ENCODE assay signal across 9 mouse cellular contexts in genomic region chr16:72356515-72357357, GRCm38 (mm10). TPM values are rescaled to one million over a fixed set of nuclear protein-coding genes. Genes with fewer than 3 reads are reported as not detected.
DNase-seq lines count a peak whose midpoint lies in the region; ATAC-seq and TF ChIP-seq lines count a peak whose summit lies in the region.
"Had no signal": no experiment of that assay in that cellular context is flagged by ENCODE, and none has a peak within 500 bp of the region (broad histone marks: within the 10 kb centered on the region; RNA-seq: fewer than 3 reads in every experiment).

No protein-coding gene starts in this region.

- H3K27ac ChIP-seq in heart, postnatal 0 days (ENCODE audit: low read depth): no peak overlapping the region
- H3K27ac ChIP-seq in heart, embryonic 12.5 days (ENCODE audit: poor library complexity, severe bottlenecking): no peak overlapping the region
- H3K27ac ChIP-seq in midbrain, embryonic 11.5 days (ENCODE audit: low read depth, low read length): no peak overlapping the region
- H3K27ac ChIP-seq in midbrain, embryonic 13.5 days: no peak overlapping the region
- H3K27ac ChIP-seq: limb, embryonic 13.5 days had no signal

- peak; percentile 52 for DNase-seq in heart, postnatal 0 days (ENCODE audit: low spot score)
- DNase-seq in midbrain, embryonic 11.5 days (ENCODE audit: low spot score, missing footprints): peak; percentile 94
- peak; percentile 57 for DNase-seq in adipocyte (ENCODE audit: low spot score)
- peak; percentile 47 for DNase-seq in lung, postnatal 36 days
- no peak for DNase-seq in gastrocnemius, postnatal 10 days
- no peak for DNase-seq in liver

- TF ChIP-seq EP300 in heart, postnatal 0 days (IDR thresholded peaks at IDR 0.05; ENCODE audit: low read depth): no peak

- no peak overlapping the region for H3K4me3 ChIP-seq in heart, postnatal 0 days (ENCODE audit: low read depth, low read length)
- H3K4me3 ChIP-seq in heart, embryonic 12.5 days: no peak overlapping the region
- H3K4me3 ChIP-seq in midbrain, embryonic 11.5 days (ENCODE audit: low read depth, low read length): no peak overlapping the region
- H3K4me3 ChIP-seq in midbrain, embryonic 13.5 days (replicated peaks): no peak overlapping the region
- H3K4me3 ChIP-seq: limb, embryonic 13.5 days had no signal

- H3K4me2 ChIP-seq in heart, postnatal 0 days (ENCODE audit: low read depth, low read length): no peak overlapping the region
- no peak overlapping the region for H3K4me2 ChIP-seq in heart, embryonic 12.5 days
- no peak overlapping the region for H3K4me2 ChIP-seq in midbrain, embryonic 11.5 days
- no peak overlapping the region for H3K4me2 ChIP-seq in midbrain, embryonic 13.5 days (replicated peaks)
- H3K4me2 ChIP-seq: limb, embryonic 13.5 days had no signal

- H3K4me1 ChIP-seq in heart, postnatal 0 days (ENCODE audit: control insufficient read depth, insufficient read depth): no peaks in the 10 kb centered on the region
- H3K4me1 ChIP-seq in heart, embryonic 12.5 days (replicated peaks): no peaks in the 10 kb centered on the region
- no peaks in the 10 kb centered on the region for H3K4me1 ChIP-seq in midbrain, embryonic 11.5 days (ENCODE audit: control insufficient read depth, insufficient read depth, low read length)
- no peaks in the 10 kb centered on the region for H3K4me1 ChIP-seq in midbrain, embryonic 13.5 days (replicated peaks)

- WGBS in heart, postnatal 0 days: 56% methylated on average over 2 of the region's 2 CpGs
- 73% methylated on average over 2 of the region's 2 CpGs for WGBS in heart, embryonic 12.5 days
- 84% methylated on average over 2 of the region's 2 CpGs for WGBS in midbrain, embryonic 11.5 days
- 78% methylated on average over 2 of the region's 2 CpGs for WGBS in midbrain, embryonic 13.5 days

- H3K27me3 ChIP-seq in heart, postnatal 0 days (ENCODE audit: control insufficient read depth, insufficient read depth, low read length): no peaks in the 10 kb centered on the region
- H3K27me3 ChIP-seq in heart, embryonic 12.5 days (replicated peaks): no peaks in the 10 kb centered on the region
- H3K27me3 ChIP-seq in midbrain, embryonic 11.5 days (ENCODE audit: control insufficient read depth, insufficient read depth, low read length): no peaks in the 10 kb centered on the region
- H3K27me3 ChIP-seq in midbrain, embryonic 13.5 days: no peaks in the 10 kb centered on the region

- no peak for ATAC-seq in heart, postnatal 0 days (ENCODE audit: insufficient read depth, low read depth)
- no peak for ATAC-seq in heart, embryonic 12.5 days (ENCODE audit: insufficient number of reproducible peaks, low FRiP score)
- no peak for ATAC-seq in midbrain, embryonic 11.5 days (ENCODE audit: low FRiP score)
- ATAC-seq in midbrain, embryonic 13.5 days: no peak

- no peaks in the 10 kb centered on the region for H3K36me3 ChIP-seq in heart, postnatal 0 days (replicated peaks; ENCODE audit: control insufficient read depth, insufficient read depth, low read length)
- no peaks in the 10 kb centered on the region for H3K36me3 ChIP-seq in heart, embryonic 12.5 days
- no peaks in the 10 kb centered on the region for H3K36me3 ChIP-seq in midbrain, embryonic 11.5 days (ENCODE audit: control insufficient read depth, insufficient read depth, low read length)
- H3K36me3 ChIP-seq in midbrain, embryonic 13.5 days: no peaks in the 10 kb centered on the region
- H3K36me3 ChIP-seq: limb, embryonic 13.5 days had no signal

- H3K9ac ChIP-seq in heart, postnatal 0 days (replicated peaks; ENCODE audit: low read depth, low read length): no peak overlapping the region
- no peak overlapping the region for H3K9ac ChIP-seq in heart, embryonic 12.5 days
- H3K9ac ChIP-seq in midbrain, embryonic 11.5 days (ENCODE audit: low read length): no peak overlapping the region
- H3K9ac ChIP-seq in midbrain, embryonic 13.5 days (replicated peaks): no peak overlapping the region
- H3K9ac ChIP-seq: limb, embryonic 13.5 days had no signal

- no peaks in the 10 kb centered on the region for H3K9me3 ChIP-seq in heart, postnatal 0 days (replicated peaks; ENCODE audit: control insufficient read depth, low read length)
- H3K9me3 ChIP-seq in heart, embryonic 12.5 days (replicated peaks): no peaks in the 10 kb centered on the region
- no peaks in the 10 kb centered on the region for H3K9me3 ChIP-seq in midbrain, embryonic 11.5 days (ENCODE audit: control insufficient read depth, low read length)
- no peaks in the 10 kb centered on the region for H3K9me3 ChIP-seq in midbrain, embryonic 13.5 days
- H3K9me3 ChIP-seq: limb, embryonic 13.5 days had no signal

- TF ChIP-seq CTCF in heart, postnatal 0 days (IDR thresholded peaks at IDR 0.05; ENCODE audit: low read depth): peak; percentile 59

RNA-seq across cellular contexts. Expression of gene Robo1, which starts 48.6 kb away (rescaled TPM):
- total RNA-seq in heart, postnatal 0 days (2014; rRNA removed; ENCODE audit: low replicate concordance): 4.0 and 5.2 TPM in 2 replicates
- polyA plus RNA-seq in heart, postnatal 0 days (2015; fragmentation: Nextera tagmentation; extraction: Ambion mirVana): 2.8 and 3.0 TPM in 2 replicates
- 30.1 and 32.6 TPM in 2 replicates for polyA plus RNA-seq in heart, embryonic 12.5 days (2016; fragmentation: Nextera tagmentation; extraction: Ambion mirVana)
- polyA plus RNA-seq in midbrain, embryonic 11.5 days (2014; fragmentation: Nextera tagmentation; extraction: Ambion mirVana): 44.4 and 50.3 TPM in 2 replicates
- polyA plus RNA-seq in midbrain, embryonic 13.5 days (2015; fragmentation: Nextera tagmentation; extraction: Ambion mirVana): 81.1 and 83.3 TPM in 2 replicates
- total RNA-seq in gastrocnemius, postnatal 10 days (2021): 10 to 100 TPM in 1 of 2 experiments, 1 to 10 TPM in 1; 8.3 to 12.8 TPM

Comparison
In these comparisons a context has a peak if more than half of its experiments do, and no peak if none do; other contexts are left out.
1. DNase-seq: peak in heart, postnatal 0 days (single experiment), midbrain, embryonic 11.5 days (single experiment), adipocyte (single experiment) and lung, postnatal 36 days (single experiment); none in gastrocnemius, postnatal 10 days (single experiment) and liver (single experiment).